Mouse (Mus musculus) E14TG2a.4 (cell line): ENCODE results near the gene Bicdl1.

Experiments
- H3K27me3 ChIP-seq: 2 replicates; pipeline ENCODE4 v1.6.1; 2014; ENCODE audit warnings: low read length, control low read depth; ENCODE audit not compliant: insufficient read depth
- H3K36me3 ChIP-seq: 2 replicates; pipeline ENCODE4 v1.6.1; 2014; ENCODE audit warnings: low read length, control low read depth; ENCODE audit not compliant: insufficient read depth
- H3K4me1 ChIP-seq: replicated peaks from 2 replicates; pipeline ENCODE4 v1.6.1; 2014; ENCODE audit warnings: low read depth, low read length, control low read depth
- H3K4me3 ChIP-seq: replicated peaks from 2 replicates; pipeline ENCODE4 v1.5.1; 2014; ENCODE audit warnings: mild to moderate bottlenecking, low read length
- H3K9me3 ChIP-seq: 2 replicates; pipeline ENCODE4 v1.6.1; 2014; ENCODE audit warnings: low read length, control low read depth
- CTCF ChIP-seq: conservative IDR thresholded peaks from 2 replicates; pipeline ENCODE4 v1.5.1; 2014; ENCODE audit warnings: low read length
- NANOG ChIP-seq: IDR thresholded peaks from 2 replicates; pipeline ENCODE4 v1.6.1; 2014; ENCODE audit warnings: borderline replicate concordance, low read length, mixed read lengths
- POU5F1 ChIP-seq: IDR thresholded peaks from 2 replicates; pipeline ENCODE4 v1.6.1; 2014; ENCODE audit warnings: low read length, borderline replicate concordance

Bicdl1 gene

DNA sequence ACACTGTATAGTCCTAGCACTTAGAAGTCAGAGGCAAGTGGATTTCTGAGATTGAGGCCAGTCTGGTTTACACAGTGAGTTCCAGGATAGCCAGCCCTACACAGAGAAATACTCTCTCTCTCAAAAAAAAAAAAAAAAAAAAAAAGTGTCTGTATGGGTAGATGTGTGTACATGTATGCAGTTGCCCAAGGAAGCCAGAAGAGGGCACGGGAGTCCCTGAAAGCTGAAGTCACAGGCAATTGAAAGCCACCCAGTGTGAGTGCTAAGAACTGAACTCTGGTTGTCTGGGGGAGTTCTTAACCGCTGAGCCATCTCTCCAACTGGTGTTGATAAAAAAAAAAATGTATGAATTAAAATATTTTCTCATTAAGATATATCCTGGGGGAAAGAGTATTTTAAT is 3.1 kb upstream of the Bicdl1 start:
- H3K27me3 ChIP-seq: peaks cover 22% of the 10 kb centered on the region
- no peaks in the 10 kb centered on the region for H3K9me3 ChIP-seq
- peaks cover 2% of the 10 kb centered on the region; the same call in 1 of the 2 replicates for H3K36me3 ChIP-seq
- no peak overlapping the region for H3K4me3 ChIP-seq
- H3K4me1 ChIP-seq: peaks cover 22% of the 10 kb centered on the region
- TF ChIP-seq NANOG: no peak
- peak; percentile 42 for TF ChIP-seq CTCF
- no peak for TF ChIP-seq POU5F1

DNA sequence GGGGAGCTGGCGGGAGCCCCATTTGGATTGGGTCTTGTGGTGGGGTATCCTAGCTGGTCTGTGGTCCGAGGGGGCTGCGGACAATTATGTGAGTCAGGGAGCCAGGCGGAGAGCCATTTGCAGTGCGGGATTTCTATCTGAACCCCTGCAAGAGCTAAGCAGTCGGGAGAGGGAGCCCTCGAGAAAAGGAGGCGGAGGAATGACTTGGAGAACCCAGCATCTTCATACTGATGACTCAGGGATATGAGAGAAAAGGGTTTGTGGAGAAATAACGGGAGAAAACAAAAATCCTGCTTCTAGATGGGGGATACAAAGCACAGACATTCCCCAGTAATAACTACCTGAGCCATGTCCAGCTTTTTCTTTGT is 1.4 kb upstream of the Bicdl1 start:
- TF ChIP-seq POU5F1 (no peak), CTCF (peak; percentile 16; the same call in 1 of the 2 replicates)
- peak overlapping the region; percentile 91 for H3K4me3 ChIP-seq
- peaks cover 22% of the 10 kb centered on the region for H3K4me1 ChIP-seq
- no peaks in the 10 kb centered on the region for H3K9me3 ChIP-seq
- peaks cover 25% of the 10 kb centered on the region for H3K27me3 ChIP-seq
- H3K36me3 ChIP-seq: peaks cover 7% of the 10 kb centered on the region; the same call in 1 of the 2 replicates

DNA sequence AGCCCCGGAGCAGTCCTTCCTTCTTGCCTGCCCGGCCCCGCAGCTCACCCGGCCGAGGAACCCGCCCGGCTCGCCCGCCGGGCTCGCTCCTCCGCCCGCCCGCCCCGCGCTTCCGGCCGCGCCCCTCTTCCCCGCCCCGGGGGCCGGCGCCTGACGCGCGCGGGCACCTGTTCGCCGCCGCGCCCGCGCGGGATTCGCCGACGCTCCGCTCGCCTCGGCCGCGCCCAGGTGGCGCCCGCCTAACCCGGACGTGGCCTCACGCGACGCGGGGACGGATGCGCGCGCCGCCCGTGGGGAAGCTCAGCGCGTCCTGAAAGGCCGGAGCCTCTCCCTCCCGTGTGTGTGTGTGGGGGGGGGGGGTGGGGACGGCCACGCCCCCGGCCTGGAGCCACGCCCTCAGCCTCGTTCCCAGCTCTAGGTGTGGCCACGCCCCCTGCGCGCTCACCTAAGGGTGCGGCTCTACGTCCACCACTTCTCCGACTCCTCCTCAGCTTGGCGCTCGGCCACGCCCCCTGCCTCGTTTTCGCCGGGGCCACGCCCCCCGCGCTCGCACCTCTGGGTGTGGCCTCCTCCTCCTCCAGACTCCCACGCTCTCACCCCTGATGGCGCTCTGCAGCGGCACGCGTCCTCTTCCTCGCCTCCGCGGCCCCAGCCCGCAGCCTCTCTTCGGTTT is 891 bp upstream of the Bicdl1 start:
- peak overlapping the region; percentile 91 for H3K4me3 ChIP-seq
- no peaks in the 10 kb centered on the region for H3K9me3 ChIP-seq
- peaks cover 22% of the 10 kb centered on the region for H3K4me1 ChIP-seq
- H3K27me3 ChIP-seq: peaks cover 25% of the 10 kb centered on the region
- no peak for TF ChIP-seq POU5F1
- TF ChIP-seq CTCF: no peak
- no peak for TF ChIP-seq NANOG
- peaks cover 7% of the 10 kb centered on the region; the same call in 1 of the 2 replicates for H3K36me3 ChIP-seq

DNA sequence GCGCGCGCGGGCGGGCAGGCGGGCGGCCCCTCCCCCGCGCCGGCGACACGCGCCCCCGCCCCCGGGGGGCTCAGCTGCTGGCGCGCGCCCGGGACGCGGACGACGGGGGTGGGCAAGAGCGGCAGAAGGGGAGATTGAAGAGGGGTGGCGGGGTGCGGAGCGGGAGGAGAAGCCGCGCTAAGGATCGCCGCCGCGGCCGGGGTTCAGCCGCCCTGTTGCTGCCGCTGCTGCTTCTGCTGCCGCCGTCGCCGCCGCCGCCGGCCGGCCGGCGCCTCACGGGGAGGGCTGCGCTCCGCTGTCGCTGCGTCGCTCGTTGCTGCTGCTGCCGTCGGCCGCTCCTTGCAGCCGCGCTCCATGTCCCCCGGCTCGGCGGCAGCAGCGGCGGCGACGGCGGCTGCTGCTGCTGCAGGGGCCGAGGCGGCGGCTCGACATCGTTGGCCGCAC is 333 bp upstream of the Bicdl1 start:
- Histone ChIP-seq H3K27me3 (peaks cover 25% of the 10 kb centered on the region), H3K4me3 (peak overlapping the region; percentile 91), H3K36me3 (peaks cover 7% of the 10 kb centered on the region; the same call in 1 of the 2 replicates), H3K4me1 (peaks cover 24% of the 10 kb centered on the region), H3K9me3 (no peaks in the 10 kb centered on the region)
- no peak for TF ChIP-seq POU5F1
- TF ChIP-seq NANOG: no peak
- no peak for TF ChIP-seq CTCF

DNA sequence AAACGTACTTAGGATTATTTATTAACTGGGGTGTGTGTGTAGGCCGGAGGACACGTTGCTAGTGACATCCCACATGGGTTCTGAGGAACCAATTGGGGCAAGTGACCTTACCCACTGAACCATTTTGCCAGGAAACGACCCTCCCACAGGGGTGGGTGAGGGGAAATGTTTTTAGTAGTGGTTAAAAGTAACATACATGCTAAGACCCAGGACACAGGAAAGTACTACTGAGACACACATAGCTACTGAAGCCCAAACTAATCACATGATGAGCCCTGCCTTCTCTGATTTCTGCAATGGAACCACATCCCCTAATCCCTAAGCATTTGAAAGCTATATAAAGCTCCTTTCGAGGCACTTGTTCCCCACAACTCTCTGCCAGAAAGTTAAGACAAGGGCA is 1.1 kb downstream of the Bicdl1 start:
- TF ChIP-seq CTCF (no peak), POU5F1 (no peak), NANOG (no peak)
- peak overlapping the region; percentile 91 for H3K4me3 ChIP-seq
- H3K9me3 ChIP-seq: no peaks in the 10 kb centered on the region
- peaks cover 34% of the 10 kb centered on the region for H3K4me1 ChIP-seq
- peaks cover 25% of the 10 kb centered on the region for H3K27me3 ChIP-seq
- H3K36me3 ChIP-seq: peaks cover 7% of the 10 kb centered on the region; the same call in 1 of the 2 replicates

DNA sequence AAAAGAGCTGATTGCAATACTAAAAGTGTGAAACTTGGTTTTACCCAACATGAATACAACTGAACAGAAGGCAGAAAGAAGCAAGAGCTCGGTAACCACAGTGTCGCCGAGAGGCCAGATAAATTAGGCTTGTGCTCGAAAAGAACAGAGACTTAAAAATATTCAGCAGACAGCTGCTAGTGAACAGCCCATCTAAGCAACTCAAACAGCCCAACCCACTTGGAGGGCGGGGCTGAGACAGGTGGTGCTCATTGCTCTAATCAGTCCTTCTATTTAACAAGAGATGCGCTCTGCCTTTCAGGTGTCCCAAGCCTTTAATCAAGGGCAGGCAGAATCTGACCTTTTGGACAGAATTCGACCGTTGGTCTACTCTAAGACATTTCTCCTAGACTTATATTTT is 4.8 kb downstream of the Bicdl1 start:
- H3K4me1 ChIP-seq: peaks cover 26% of the 10 kb centered on the region
- no peak for TF ChIP-seq CTCF
- TF ChIP-seq POU5F1: no peak
- TF ChIP-seq NANOG: no peak
- H3K36me3 ChIP-seq: peaks cover 29% of the 10 kb centered on the region
- H3K9me3 ChIP-seq: no peaks in the 10 kb centered on the region
- no peak overlapping the region for H3K4me3 ChIP-seq
- peaks cover 19% of the 10 kb centered on the region for H3K27me3 ChIP-seq

DNA sequence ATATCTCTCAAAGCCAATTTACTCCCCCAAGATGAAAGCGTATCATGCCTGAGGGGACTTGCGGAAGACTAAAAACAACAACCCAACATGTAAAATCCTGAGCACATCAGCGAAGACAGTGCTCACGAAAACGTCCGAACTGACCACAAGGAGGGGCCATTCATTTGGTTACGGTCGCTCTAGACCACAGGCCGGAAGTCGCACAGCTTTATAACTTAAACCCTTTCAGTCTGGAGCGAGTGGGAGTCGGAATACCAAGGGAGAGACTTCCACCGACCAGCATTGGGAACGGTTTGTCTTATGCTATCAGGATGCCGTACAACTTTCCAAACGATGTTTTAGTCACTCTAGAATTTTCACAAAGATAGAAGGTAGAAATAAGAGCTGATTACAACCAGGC is 5.4 kb downstream of the Bicdl1 start:
- H3K4me1 ChIP-seq: peaks cover 26% of the 10 kb centered on the region
- H3K36me3 ChIP-seq: peaks cover 29% of the 10 kb centered on the region
- H3K9me3 ChIP-seq: no peaks in the 10 kb centered on the region
- TF ChIP-seq POU5F1 (no peak), NANOG (no peak), CTCF (no peak)
- no peak overlapping the region for H3K4me3 ChIP-seq
- H3K27me3 ChIP-seq: peaks cover 18% of the 10 kb centered on the region

DNA sequence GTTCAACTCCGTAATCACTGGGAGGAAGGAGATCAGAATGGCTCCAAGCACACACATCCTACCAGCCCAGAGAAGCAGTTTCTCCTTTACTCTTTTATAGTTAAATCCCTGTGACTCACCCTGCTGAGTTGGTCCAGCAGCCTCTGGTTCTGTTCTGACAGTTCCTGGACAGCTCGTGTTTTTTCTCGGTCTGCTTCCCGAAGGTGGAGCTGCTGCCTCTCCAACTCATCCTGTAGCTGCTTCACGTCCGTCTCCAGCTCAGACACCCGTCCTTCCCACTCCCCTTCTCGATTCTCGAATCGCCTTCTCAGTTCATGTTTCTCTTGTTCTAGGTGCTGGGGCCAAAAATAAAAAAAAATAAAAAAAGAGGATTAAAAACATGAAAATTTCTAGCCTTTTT is 7.0 kb downstream of the Bicdl1 start:
- H3K36me3 ChIP-seq: peaks cover 25% of the 10 kb centered on the region
- TF ChIP-seq NANOG: no peak
- no peak for TF ChIP-seq POU5F1
- no peak for TF ChIP-seq CTCF
- H3K4me3 ChIP-seq: no peak overlapping the region
- H3K27me3 ChIP-seq: peaks cover 2% of the 10 kb centered on the region; the same call in 1 of the 2 replicates
- H3K9me3 ChIP-seq: no peaks in the 10 kb centered on the region
- H3K4me1 ChIP-seq: peaks cover 13% of the 10 kb centered on the region

DNA sequence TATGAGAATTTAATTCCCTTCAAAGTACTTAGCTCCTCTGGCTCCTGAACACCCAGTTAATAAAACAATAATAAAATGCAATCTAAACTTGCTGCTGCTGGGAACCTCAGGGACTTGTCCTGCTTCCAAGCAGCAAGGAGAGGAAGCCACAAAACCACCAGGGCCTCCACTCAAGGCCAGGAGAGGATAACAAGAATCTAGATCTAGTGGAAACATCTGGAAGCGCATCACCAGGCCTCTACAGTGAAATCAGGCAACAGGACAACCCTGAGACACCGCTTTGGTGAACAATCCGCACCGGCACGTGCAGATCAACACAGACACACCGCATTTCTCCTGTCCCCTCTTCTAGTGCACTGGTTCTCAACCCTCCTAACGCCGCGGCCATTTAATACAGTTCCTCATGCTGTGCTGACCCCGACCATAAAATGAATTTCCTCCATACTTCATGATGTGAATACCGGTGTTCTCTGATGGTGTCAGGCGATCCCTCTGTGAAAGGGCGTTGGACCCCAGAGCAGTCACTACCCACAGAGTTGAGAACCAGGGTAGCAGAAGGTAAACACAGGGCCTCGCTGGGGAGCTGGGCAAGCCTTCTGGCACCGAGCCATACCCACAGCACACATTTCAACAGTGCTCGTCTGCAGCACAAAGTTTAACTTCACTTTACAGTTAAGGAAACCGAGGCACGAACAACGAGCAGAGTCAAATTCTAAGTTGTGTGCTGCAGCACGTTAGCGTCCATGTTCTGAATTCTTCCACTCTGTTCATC is 9.0 kb downstream of the Bicdl1 start:
- Histone ChIP-seq H3K27me3 (no peaks in the 10 kb centered on the region), H3K36me3 (peaks cover 25% of the 10 kb centered on the region), H3K9me3 (no peaks in the 10 kb centered on the region), H3K4me3 (no peak overlapping the region), H3K4me1 (peaks cover 13% of the 10 kb centered on the region)
- TF ChIP-seq POU5F1 (no peak), CTCF (no peak), NANOG (no peak)
